Mouse (Mus musculus): ENCODE measurements around the gene Gm49333. TPM values are rescaled to one million over a fixed set of nuclear protein-coding genes. Genes with fewer than 3 reads are reported as not detected.
"Not testable (repeated sequence)": the region's sequence is repeated elsewhere in the genome, so short reads cannot be mapped to it uniquely, and the experiment has no call there.

Gene Gm49333
- polyA plus RNA-seq, 1 experiment from 2014 or later, result 0.68 TPM

DNA sequence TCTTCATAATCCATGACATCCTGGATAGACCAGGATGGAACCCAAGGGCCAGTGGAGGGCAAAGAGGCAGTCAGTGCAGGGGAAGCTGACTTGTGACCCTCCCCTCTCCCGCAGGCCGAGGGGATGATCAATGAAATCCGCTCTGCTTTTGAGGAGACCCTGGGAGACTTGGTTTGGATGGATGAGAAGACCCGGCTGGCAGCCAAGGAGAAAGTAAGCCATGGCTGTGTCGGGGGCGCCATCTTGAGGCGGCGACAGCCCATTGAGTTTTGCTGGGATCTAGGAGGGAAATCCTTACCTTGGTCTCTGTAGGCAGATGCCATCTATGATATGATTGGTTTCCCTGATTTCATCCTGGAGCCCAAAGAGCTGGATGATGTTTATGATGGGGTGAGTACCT is 30.8 kb downstream of the Gm49333 start:
- ATAC-seq (replicated peaks; ENCODE audit: low FRiP score) (peak; percentile 44; the same call in 1 of the 2 replicates), DNase-seq (ENCODE audit: low spot score) (peak; percentile 85)
- no peak overlapping the region for H3K27ac ChIP-seq (ENCODE audit: low read depth, low read length)
- no peak overlapping the region for H3K4me2 ChIP-seq (ENCODE audit: low read depth, low read length, severe bottlenecking)
- WGBS, result 2% methylated on average over 8 of the region's 8 CpGs
- no peak overlapping the region for H3K4me3 ChIP-seq (ENCODE audit: low read depth, low read length)
- H3K4me1 ChIP-seq (replicated peaks; ENCODE audit: control insufficient read depth, insufficient read depth, low read length), result 0 out of 2 replicates have a peak, but pooled peaks cover 2% of the 10 kb centered on the region
- H3K36me3 ChIP-seq (ENCODE audit: control insufficient read depth, insufficient read depth, low read length), result no peaks in the 10 kb centered on the region
- H3K27me3 ChIP-seq (ENCODE audit: control insufficient read depth, insufficient read depth, low read length), result no peaks in the 10 kb centered on the region
- no peaks in the 10 kb centered on the region for H3K9me3 ChIP-seq (ENCODE audit: control insufficient read depth, low read length)
- no peak overlapping the region for H3K9ac ChIP-seq (ENCODE audit: low read length)

DNA sequence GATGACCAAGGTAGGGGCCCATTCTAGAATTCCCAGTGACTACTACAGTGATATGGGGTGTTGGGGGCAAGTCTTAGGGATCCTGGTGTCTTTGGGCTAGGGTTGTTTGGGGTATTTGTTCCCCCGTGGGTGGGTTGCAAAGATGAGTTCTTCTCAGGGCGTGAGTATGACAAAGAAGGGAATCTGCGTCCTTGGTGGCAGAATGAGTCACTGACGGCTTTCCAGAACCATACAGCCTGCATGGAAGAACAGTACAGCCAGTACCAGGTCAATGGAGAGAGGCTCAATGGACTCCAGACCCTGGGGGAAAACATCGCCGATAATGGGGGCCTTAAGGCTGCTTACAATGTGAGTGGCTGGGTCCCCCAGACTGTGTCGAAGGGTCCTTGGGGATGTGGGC is 32.5 kb downstream of the Gm49333 start:
- no peaks in the 10 kb centered on the region for H3K27me3 ChIP-seq (ENCODE audit: control insufficient read depth, insufficient read depth, low read length)

DNA sequence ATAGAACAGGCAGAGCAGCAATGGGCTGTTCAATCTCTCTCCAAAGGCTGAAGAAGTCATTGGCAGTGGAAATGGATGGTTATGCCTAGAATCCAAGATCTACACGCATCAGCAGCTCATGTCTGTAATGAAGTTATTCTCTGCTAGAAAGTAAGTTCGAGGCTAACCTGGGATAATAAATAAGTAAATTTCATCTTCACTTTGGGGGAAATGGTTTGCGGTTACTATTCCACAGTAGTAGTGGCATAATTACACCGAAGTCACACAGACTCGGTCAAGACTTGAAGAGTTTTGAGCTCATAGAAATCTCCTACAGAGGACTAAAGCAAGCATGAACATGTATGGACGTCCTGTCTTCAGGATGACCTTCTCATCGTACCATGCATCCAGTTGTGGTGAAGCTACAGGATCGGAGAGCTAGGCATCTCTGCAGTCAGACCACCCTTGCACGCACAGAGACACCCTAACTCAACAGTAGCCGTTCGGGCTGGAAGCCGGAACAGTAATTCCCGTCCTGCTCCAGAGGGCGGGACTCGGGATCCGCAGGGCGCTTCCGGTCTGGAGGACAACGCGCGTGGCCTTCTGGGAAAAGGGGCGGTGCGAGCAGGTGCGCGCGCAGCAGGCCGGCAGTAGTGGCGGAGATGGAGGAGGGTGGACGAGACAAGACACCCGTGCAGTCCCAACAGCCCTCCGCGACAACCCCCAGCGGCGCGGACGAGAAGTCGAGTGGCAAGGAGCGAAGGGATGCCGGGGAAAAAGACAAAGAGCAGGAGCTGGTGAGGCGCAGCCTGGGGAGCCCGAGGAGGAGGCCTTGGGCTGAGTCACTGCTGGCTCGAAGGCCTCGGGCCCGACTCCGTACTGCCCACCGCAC is 39.9 kb downstream of the Gm49333 start, which contains the start of gene Psmd2:
Gene Psmd2, plus strand, starts transcription at position 577 of the 871 bp plus-strand sequence.
- peak within 1 kb of the TSS; percentile 68; the same call in 1 of the 2 replicates for H3K27ac ChIP-seq (ENCODE audit: low read depth, low read length)
- no peaks in the 10 kb centered on the region for H3K27me3 ChIP-seq (ENCODE audit: control insufficient read depth, insufficient read depth, low read length)
- 2% methylated on average over 45 of the region's 46 CpGs for WGBS
- peaks cover 2% of the 10 kb centered on the region; the same call in 1 of the 2 replicates for H3K4me1 ChIP-seq (replicated peaks; ENCODE audit: control insufficient read depth, insufficient read depth, low read length)
- peaks cover 9% of the 10 kb centered on the region; the same call in 1 of the 2 replicates for H3K36me3 ChIP-seq (ENCODE audit: control insufficient read depth, insufficient read depth, low read length)
- H3K4me2 ChIP-seq (ENCODE audit: low read depth, low read length, severe bottlenecking), result peak within 1 kb of the TSS; percentile 96
- no peaks in the 10 kb centered on the region for H3K9me3 ChIP-seq (ENCODE audit: control insufficient read depth, low read length)
- peak within 1 kb of the TSS; percentile 89 for H3K4me3 ChIP-seq (ENCODE audit: low read depth, low read length)
- DNase-seq (ENCODE audit: low spot score), result peak; percentile 98
- peak; percentile 96 for ATAC-seq (replicated peaks; ENCODE audit: low FRiP score)
- peak within 1 kb of the TSS; percentile 86 for H3K9ac ChIP-seq (ENCODE audit: low read length)

More for the DNA sequence above, 32.5 kb downstream of the Gm49333 start:
- Histone ChIP-seq H3K4me2 (ENCODE audit: low read depth, low read length, severe bottlenecking) (no peak overlapping the region), H3K27ac (ENCODE audit: low read depth, low read length) (no peak overlapping the region), H3K4me1 (replicated peaks; ENCODE audit: control insufficient read depth, insufficient read depth, low read length) (0 out of 2 replicates have a peak, but pooled peaks cover 2% of the 10 kb centered on the region), H3K4me3 (ENCODE audit: low read depth, low read length) (no peak overlapping the region), H3K36me3 (ENCODE audit: control insufficient read depth, insufficient read depth, low read length) (no peaks in the 10 kb centered on the region), H3K9ac (ENCODE audit: low read length) (no peak overlapping the region), H3K9me3 (ENCODE audit: control insufficient read depth, low read length) (no peaks in the 10 kb centered on the region)
- DNase-seq (ENCODE audit: low spot score) (no peak), ATAC-seq (replicated peaks; ENCODE audit: low FRiP score) (no peak)
- WGBS, result 81% methylated on average over 7 of the region's 7 CpGs

DNA sequence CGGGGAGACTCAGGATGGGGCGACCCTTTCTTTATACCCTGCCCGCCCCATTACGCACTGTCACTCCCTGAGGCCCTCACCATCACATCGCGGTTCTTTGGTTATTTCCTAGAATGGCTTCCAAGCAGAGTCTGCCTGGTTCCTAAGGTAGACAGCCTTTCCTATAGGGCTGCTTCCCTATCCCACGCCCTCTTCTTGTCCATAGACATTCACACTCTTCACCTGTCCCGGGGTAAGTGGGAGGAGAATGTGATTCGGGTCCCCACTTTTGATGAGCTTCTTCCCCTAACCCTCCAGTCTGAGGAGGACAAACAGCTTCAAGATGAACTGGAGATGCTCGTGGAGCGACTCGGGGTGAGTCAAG is 40.5 kb downstream of the Gm49333 start:
- Histone ChIP-seq H3K36me3 (ENCODE audit: control insufficient read depth, insufficient read depth, low read length) (peaks cover 9% of the 10 kb centered on the region; the same call in 1 of the 2 replicates), H3K4me1 (replicated peaks; ENCODE audit: control insufficient read depth, insufficient read depth, low read length) (peaks cover 2% of the 10 kb centered on the region; the same call in 1 of the 2 replicates), H3K4me2 (ENCODE audit: low read depth, low read length, severe bottlenecking) (peak overlapping the region; percentile 96), H3K9ac (ENCODE audit: low read length) (peak overlapping the region; percentile 86), H3K9me3 (ENCODE audit: control insufficient read depth, low read length) (no peaks in the 10 kb centered on the region), H3K27ac (ENCODE audit: low read depth, low read length) (0 out of 2 replicates have a peak overlapping the region, but pooled peaks have one; percentile 12), H3K27me3 (ENCODE audit: control insufficient read depth, insufficient read depth, low read length) (no peaks in the 10 kb centered on the region), H3K4me3 (ENCODE audit: low read depth, low read length) (peak overlapping the region; percentile 89)
- DNase-seq (ENCODE audit: low spot score) (no peak), ATAC-seq (replicated peaks; ENCODE audit: low FRiP score) (no peak)
- WGBS, result 12% methylated on average over 12 of the region's 12 CpGs

DNA sequence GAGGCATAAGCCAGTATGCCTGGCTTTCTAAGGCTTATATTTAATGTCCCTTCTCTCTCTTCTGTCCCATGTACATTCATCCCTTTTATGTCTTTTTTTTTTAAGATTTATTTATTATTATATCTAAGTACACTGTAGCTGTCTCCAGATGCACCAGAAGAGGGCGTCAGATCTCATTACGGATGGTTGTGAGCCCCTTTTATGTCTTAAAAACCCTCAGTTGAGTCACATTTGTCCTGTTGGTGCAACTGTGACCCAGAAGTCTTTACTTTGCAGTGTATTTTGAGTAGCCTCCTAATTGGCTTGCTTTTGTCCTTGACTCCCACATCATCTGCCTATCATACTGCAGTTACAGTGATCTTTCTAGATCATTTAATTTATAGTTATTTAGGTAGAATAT is 41.9 kb downstream of the Gm49333 start:
- no peak for ATAC-seq (replicated peaks; ENCODE audit: low FRiP score)
- Histone ChIP-seq H3K4me3 (ENCODE audit: low read depth, low read length) (no peak overlapping the region), H3K27me3 (ENCODE audit: control insufficient read depth, insufficient read depth, low read length) (no peaks in the 10 kb centered on the region), H3K4me2 (ENCODE audit: low read depth, low read length, severe bottlenecking) (no peak overlapping the region), H3K27ac (ENCODE audit: low read depth, low read length) (no peak overlapping the region), H3K4me1 (replicated peaks; ENCODE audit: control insufficient read depth, insufficient read depth, low read length) (peaks cover 2% of the 10 kb centered on the region; the same call in 1 of the 2 replicates), H3K9me3 (ENCODE audit: control insufficient read depth, low read length) (no peaks in the 10 kb centered on the region), H3K36me3 (ENCODE audit: control insufficient read depth, insufficient read depth, low read length) (peaks cover 13% of the 10 kb centered on the region; the same call in 1 of the 2 replicates), H3K9ac (ENCODE audit: low read length) (no peak overlapping the region)
- 45% methylated on average over 2 of the region's 2 CpGs for WGBS
- no peak for DNase-seq (ENCODE audit: low spot score)

DNA sequence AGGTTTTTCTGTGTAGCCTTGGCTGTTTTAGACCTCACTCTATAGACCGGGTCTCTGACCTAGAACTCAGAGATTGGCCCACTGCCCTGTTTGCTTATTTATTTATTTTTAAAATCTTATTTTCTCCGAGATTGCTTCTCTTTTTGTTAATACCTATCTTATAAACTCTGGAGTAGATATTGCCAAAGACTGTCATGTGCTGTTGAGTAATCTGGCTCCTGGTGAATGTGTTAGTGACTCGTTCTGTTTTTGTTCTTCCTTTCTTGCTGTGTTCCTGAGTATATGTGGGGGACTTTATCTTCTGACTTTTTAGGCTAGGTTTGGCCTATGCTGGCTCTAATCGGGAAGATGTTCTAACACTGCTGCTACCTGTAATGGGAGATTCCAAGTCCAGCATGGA is 46.3 kb downstream of the Gm49333 start:
- H3K27me3 ChIP-seq (ENCODE audit: control insufficient read depth, insufficient read depth, low read length), result no peaks in the 10 kb centered on the region
- no peaks in the 10 kb centered on the region; the same call in 1 of the 2 replicates for H3K4me1 ChIP-seq (replicated peaks; ENCODE audit: control insufficient read depth, insufficient read depth, low read length)
- H3K4me3 ChIP-seq (ENCODE audit: low read depth, low read length), result no peak overlapping the region
- WGBS, result 98% methylated on average over 4 of the region's 4 CpGs
- no peak overlapping the region for H3K4me2 ChIP-seq (ENCODE audit: low read depth, low read length, severe bottlenecking)
- H3K27ac ChIP-seq (ENCODE audit: low read depth, low read length), result no peak overlapping the region
- peaks cover 26% of the 10 kb centered on the region for H3K36me3 ChIP-seq (ENCODE audit: control insufficient read depth, insufficient read depth, low read length)
- DNase-seq (ENCODE audit: low spot score), result no peak
- H3K9me3 ChIP-seq (ENCODE audit: control insufficient read depth, low read length), result no peaks in the 10 kb centered on the region
- no peak overlapping the region for H3K9ac ChIP-seq (ENCODE audit: low read length)
- ATAC-seq (replicated peaks; ENCODE audit: low FRiP score), result no peak

DNA sequence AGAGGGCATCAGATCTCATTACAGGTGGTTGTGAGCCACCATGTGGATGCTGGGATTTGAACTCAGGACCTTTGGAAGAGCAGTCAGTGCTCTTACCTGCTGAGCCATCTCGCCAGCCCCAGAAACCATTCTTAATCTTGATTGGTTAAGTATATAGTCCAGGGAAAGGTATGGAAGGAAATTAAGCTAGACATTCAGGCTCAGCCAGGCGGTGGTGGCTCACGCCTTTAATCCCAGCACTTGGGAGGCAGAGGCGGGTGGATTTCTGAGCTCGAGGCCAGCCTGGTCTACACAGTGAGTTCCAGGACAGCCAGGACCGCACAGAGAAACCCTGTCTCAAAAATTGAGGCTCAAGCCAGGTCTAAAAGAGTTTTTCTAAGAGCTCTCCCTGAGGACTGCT is 56.6 kb downstream of the Gm49333 start, which contains the start of gene Eif4g1:
Gene Eif4g1, plus strand, starts transcription at position 301 of the 400 bp plus-strand sequence.
- not testable (repeated sequence) for H3K27me3 ChIP-seq (ENCODE audit: control insufficient read depth, insufficient read depth, low read length); H3K4me3 ChIP-seq (ENCODE audit: low read depth, low read length); ATAC-seq (replicated peaks; ENCODE audit: low FRiP score); H3K4me2 ChIP-seq (ENCODE audit: low read depth, low read length, severe bottlenecking); H3K36me3 ChIP-seq (ENCODE audit: control insufficient read depth, insufficient read depth, low read length); H3K27ac ChIP-seq (ENCODE audit: low read depth, low read length); H3K9me3 ChIP-seq (ENCODE audit: control insufficient read depth, low read length); DNase-seq (ENCODE audit: low spot score); H3K9ac ChIP-seq (ENCODE audit: low read length); H3K4me1 ChIP-seq (replicated peaks; ENCODE audit: control insufficient read depth, insufficient read depth, low read length)
- WGBS, result 86% methylated on average over 3 of the region's 6 CpGs

DNA sequence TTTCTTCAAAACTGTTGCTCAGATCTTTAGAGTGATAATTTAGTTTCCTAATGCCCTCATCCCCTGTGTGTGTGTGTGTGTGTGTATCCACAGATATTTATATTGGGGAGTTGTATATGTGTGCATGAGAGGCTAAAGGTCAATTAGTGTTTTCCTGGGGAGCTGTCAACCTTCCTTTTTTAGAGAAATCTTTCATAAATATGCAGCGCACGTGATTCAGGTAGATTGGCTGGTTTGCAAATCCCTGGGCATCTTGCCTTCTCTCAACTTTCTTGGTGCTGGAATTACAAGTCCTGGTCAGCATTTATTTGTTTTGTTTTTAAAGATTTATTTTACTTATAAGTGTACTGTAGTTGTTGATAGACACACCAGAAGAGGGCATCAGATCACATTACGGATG is 58.9 kb downstream of the Gm49333 start:
- peaks cover 8% of the 10 kb centered on the region for H3K4me1 ChIP-seq (replicated peaks; ENCODE audit: control insufficient read depth, insufficient read depth, low read length)
- no peak overlapping the region for H3K4me3 ChIP-seq (ENCODE audit: low read depth, low read length)
- DNase-seq (ENCODE audit: low spot score) (no peak), ATAC-seq (replicated peaks; ENCODE audit: low FRiP score) (no peak)
- no peaks in the 10 kb centered on the region for H3K36me3 ChIP-seq (ENCODE audit: control insufficient read depth, insufficient read depth, low read length)
- H3K27ac ChIP-seq (ENCODE audit: low read depth, low read length), result no peak overlapping the region
- H3K4me2 ChIP-seq (ENCODE audit: low read depth, low read length, severe bottlenecking), result no peak overlapping the region
- no peaks in the 10 kb centered on the region for H3K9me3 ChIP-seq (ENCODE audit: control insufficient read depth, low read length)
- H3K9ac ChIP-seq (ENCODE audit: low read length), result no peak overlapping the region
- 86% methylated on average over 3 of the region's 3 CpGs for WGBS
- H3K27me3 ChIP-seq (ENCODE audit: control insufficient read depth, insufficient read depth, low read length), result no peaks in the 10 kb centered on the region

Measured in forebrain, embryonic 11.5 days (tissue).